Mouse (Mus musculus) cortical plate, adult 2 months (tissue): ENCODE results near the gene Slc30a2.

Experiments
- CTCF ChIP-seq: fragments of 200-500 bp; IDR thresholded peaks from 2 replicates; pipeline ENCODE4 v1.5.1; 2011; ENCODE audit warnings: mild to moderate bottlenecking, control low read depth, low read length; ENCODE audit not compliant: insufficient read depth; ENCODE audit errors: extremely low read depth
- POLR2A ChIP-seq: fragments of 200-500 bp; IDR thresholded peaks from 2 replicates; pipeline ENCODE4 v1.6.1; 2011; ENCODE audit warnings: mild to moderate bottlenecking, low read length, control low read depth; ENCODE audit not compliant: insufficient read depth; ENCODE audit errors: extremely low read depth

DNA sequence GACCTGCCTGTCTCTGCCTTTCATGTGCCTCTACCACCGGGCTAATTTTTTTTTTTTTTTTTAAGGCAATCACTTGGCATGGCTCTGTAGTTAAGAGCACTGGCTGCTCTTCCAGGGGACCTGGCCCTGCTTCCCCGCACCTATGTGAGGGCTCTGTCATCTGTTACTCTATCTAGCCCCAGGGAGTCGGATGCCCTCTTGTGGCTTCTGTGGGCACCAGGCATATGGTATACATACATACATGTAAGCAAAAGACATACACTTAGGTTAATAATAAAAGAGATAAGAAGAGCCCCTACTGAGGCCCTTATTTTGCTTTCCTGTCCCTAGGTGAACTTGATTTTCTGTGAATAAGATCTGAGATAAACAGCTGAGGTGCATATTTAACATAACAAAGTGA is 1.6 kb downstream of the Slc30a2 start:
- TF ChIP-seq POLR2A: no peak
- TF ChIP-seq CTCF: no peak
